Mouse (Mus musculus): ENCODE measurements at regions not wholly inside any gene's neighbourhood (a gene's known extent, or its start where the extent isn't known, plus 50 kb on each side); places are given as distances from the start of the nearest gene placed in this dataset.
A peak's percentile ranks its signal among the peaks of the same experiment; 100 is the strongest.

DNA sequence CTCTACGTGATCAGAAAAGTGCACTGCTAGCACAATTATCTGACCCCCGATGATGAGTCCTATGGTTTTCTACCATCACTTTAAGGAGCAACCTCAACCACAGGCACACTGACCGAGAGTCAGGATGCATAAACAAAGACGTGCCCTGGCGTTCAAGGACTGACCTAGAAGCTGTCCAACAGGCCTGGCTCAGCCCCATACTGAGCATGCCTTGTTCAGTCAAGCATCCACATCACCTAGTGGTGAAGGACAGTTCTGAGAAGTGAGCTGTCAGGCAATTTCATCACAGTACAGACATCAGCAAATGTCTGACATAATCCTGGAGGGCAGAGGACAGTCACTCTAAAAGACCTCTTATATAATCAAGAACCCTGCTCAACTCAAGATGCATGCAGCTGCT, 81.5 kb upstream of the Elovl6 start:
- DNase-seq = peak; percentile 38

DNA sequence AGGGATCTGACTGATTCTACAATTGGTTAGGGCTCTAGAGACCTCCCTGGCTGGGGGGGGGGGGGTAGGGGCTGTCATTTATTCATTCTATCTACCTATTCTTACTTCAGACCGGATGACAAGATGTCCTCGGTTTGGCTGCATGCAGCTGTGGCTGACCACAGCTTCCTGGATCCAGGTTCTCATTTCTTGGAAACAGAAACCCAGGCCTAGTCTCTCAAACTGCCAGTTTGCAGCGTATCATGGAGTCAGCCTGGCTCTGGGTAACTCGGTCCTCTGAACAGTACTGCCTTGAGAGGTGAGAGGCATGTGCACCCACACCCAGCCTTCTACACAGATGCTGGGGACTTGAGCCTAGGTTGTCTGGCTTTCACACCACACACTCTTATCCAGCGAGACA, 62.1 kb upstream of the Elovl6 start:
- DNase-seq = no peak

DNA sequence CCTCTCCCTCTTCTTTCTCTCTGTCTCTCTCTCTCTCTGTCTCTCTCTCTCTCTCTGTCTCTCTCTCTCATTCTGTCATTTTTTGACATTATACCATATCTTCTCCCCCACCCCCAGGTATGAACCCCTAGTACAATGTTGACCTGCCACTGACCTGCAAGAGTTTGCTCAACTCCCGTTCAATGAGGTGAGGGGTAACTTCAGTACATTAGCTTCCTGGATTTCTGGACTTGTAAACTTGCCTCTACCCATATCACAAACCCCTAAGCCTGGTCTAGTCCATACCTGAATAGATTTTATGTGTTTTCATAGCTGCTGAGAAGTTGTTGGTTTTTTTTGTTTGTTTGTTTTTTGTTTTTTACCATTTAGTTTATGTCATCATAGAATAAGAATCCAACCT, 60.8 kb upstream of the Elovl6 start:
- DNase-seq = no peak

DNA sequence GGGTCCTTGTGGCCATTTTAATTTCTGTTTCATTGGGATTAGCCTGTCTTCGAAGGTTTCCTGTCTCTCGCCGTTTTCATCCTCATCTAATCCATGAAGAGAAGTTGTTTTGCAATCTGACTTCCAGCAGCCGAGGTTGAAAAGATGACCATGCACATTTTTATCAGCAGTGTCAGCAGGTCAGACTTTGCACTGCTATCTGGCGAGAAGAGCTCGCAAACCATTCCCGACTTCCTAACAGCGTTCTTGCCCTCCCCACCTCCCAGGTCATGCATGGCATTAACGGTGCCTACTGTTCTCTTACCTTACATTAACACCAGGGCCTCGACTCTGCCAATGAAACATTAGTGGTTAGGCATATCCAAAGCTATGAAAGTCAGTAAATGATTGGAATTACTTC, 60.1 kb upstream of the Elovl6 start:
- DNase-seq = no peak

DNA sequence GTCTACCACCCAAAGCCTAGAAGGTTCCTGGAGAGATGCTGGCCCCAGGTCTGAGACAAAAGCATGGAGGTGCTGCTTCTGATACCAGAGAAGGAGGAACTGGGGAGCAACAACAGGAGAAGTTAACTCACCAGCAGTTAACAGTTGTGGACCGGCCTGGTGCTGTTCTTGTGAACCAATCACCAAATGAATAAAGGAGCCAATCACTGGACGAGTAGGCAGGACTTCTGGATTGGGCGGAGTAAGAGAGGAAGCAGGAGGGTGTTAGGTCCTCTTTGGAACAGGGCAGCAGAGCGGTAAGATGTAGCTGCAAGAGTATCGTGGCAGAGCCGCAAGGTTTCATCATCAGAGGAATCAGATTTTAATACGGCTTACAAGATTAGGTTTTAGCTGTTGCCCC, 57.7 kb upstream of the Elovl6 start:
- DNase-seq = no peak

DNA sequence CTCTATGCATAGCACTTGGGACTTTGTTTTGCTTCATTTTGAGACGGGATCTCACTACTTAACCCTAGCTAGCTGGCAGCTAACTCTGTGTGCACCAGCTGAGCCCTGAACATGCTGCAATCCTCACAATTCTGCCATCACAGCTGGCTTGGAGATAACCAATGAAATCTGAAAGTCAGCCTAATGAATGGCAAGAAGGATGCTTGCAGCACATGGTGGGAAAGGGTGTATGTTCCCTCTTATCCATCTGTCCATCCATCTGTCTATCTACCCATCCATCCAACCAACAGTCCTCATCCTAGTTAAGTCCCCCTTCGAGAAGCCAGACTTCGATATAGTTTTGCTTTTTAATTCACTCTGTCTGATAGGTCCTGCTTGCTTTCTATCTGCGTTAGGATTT, 55.9 kb upstream of the Elovl6 start:
- no peak for DNase-seq

DNA sequence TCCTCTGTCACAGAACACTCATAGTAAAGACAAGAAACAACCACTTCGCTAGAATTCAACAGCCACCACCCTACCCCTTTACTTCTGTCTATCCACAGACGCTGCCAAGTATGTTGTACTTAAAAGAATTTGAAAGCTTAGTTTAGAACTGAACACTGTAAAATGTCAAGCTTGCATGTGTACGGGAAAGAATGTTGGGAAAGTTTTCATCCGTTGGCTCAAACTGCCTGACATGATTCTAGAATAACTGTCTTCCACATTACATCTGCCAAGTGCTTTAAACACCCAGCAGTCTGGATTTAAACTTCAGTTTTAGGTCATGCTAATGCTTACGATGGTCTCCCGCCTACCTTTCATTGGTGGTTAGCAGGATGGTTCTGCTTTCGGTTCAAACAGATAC, 54.1 kb upstream of the Elovl6 start:
- no peak for DNase-seq

DNA sequence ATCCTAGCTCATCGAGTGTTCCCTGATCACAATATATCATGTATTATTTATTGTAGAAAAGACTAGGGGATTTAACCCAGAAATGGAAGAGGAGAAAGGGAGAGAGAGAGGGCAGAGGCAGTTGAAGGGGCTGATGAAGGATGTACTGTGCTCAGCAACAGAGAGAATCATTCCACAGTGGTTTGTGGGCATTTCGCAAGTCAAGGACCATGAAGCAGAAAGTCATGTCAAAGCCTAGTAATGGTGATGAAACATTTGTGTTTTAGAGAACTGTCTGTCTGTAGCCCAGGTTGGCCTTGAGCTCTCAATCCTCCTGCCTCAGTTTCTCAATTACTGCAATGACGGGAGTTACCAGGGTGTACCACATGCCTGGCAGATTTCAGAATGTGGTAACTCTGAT, 50.9 kb upstream of the Elovl6 start:
- DNase-seq = no peak

Data from kidney, adult 18-20 months (tissue).